Mouse (Mus musculus): ENCODE measurements around the gene Stambpl1. TPM values are rescaled to one million over a fixed set of nuclear protein-coding genes. Genes with fewer than 3 reads are reported as not detected.

Gene Stambpl1
- total RNA-seq, 2 experiments from 2014 or later: 20.0 to 21.1 TPM

- Histone ChIP-seq H3K4me3 (peak overlapping the region; percentile 25), H3K27ac (no peak overlapping the region)
- DNase-seq (ENCODE audit: low spot score in 2 of 2): no peak
- TF ChIP-seq CTCF (conservative IDR thresholded peaks at IDR 0.05): peak; percentile 75
Measured at GRCm38 (mm10) chr19:34284383-34284782, 92.4 kb downstream of the Stambpl1 start.

GRCm38 (mm10) chr19:34284826-34285225 lies 92.8 kb downstream of the Stambpl1 start:
- no peak overlapping the region for H3K27ac ChIP-seq
- no peak for TF ChIP-seq CTCF (conservative IDR thresholded peaks at IDR 0.05)
- DNase-seq (ENCODE audit: low spot score in 2 of 2): no peak
- no peak overlapping the region for H3K4me3 ChIP-seq

- DNase-seq (ENCODE audit: low spot score in 2 of 2): no peak
- Histone ChIP-seq H3K27ac (no peak overlapping the region), H3K4me3 (no peak overlapping the region)
- no peak for TF ChIP-seq CTCF (conservative IDR thresholded peaks at IDR 0.05)
Measured at GRCm38 (mm10) chr19:34287221-34287620, 95.2 kb downstream of the Stambpl1 start.

GRCm38 (mm10) chr19:34287656-34288415 lies 95.8 kb downstream of the Stambpl1 start:
- Histone ChIP-seq H3K27ac (no peak overlapping the region), H3K4me3 (no peak overlapping the region)
- DNase-seq (ENCODE audit: low spot score in 2 of 2): no peak
- TF ChIP-seq CTCF (conservative IDR thresholded peaks at IDR 0.05): no peak

- Histone ChIP-seq H3K4me3 (no peak overlapping the region), H3K27ac (no peak overlapping the region)
- no peak for DNase-seq (ENCODE audit: low spot score in 2 of 2)
- TF ChIP-seq CTCF (conservative IDR thresholded peaks at IDR 0.05): no peak
Measured at GRCm38 (mm10) chr19:34288696-34289095, 96.7 kb downstream of the Stambpl1 start.

Other genes starting within 250 kb of the Stambpl1 start
- not detected for gene Lipf, start 231.0 kb upstream of the Stambpl1 start, total RNA-seq (2021)
- gene Lipk, start 183.9 kb upstream of the Stambpl1 start, total RNA-seq (2021): not detected
- gene Lipn, start 124.9 kb upstream of the Stambpl1 start, total RNA-seq (2021): not detected
- gene Lipm, start 91.3 kb upstream of the Stambpl1 start, total RNA-seq (2021): under 1 TPM in 1 of 2 experiments, not detected in 1; 0.12 TPM
- not detected for gene Ankrd22, start 26.2 kb upstream of the Stambpl1 start, total RNA-seq (2021)
- 10 to 100 TPM; 12.2 to 18.3 TPM for gene Acta2, start 63.4 kb downstream of the Stambpl1 start, total RNA-seq (2021)
- gene Fas, start 98.4 kb downstream of the Stambpl1 start, total RNA-seq (2021): 1 to 10 TPM; 1.5 to 2.9 TPM